Mouse (Mus musculus) common myeloid progenitor, adult 5-6 weeks (primary cell): ENCODE data around the gene Aff2. TPM values are rescaled to one million over a fixed set of nuclear protein-coding genes. Genes with fewer than 3 reads are reported as not detected.

Experiments
- ATAC-seq: replicated peaks from 2 replicates; pipeline ENCODE4 v1.8.0; 2016; ENCODE audit warnings: low read depth, mild to moderate bottlenecking, moderate TSS enrichment, inconsistent platforms; ENCODE audit not compliant: poor library complexity, severe bottlenecking
- total RNA-seq: library from RNA; stranded (forward); fragments of 200-1000, 187-1606 nt; gene quantifications from 2 replicates; pipeline ENCODE4 v1.2.3, GENCODE M21; 2017

The Aff2 gene
- total RNA-seq, result not detected in 2 replicates

DNA sequence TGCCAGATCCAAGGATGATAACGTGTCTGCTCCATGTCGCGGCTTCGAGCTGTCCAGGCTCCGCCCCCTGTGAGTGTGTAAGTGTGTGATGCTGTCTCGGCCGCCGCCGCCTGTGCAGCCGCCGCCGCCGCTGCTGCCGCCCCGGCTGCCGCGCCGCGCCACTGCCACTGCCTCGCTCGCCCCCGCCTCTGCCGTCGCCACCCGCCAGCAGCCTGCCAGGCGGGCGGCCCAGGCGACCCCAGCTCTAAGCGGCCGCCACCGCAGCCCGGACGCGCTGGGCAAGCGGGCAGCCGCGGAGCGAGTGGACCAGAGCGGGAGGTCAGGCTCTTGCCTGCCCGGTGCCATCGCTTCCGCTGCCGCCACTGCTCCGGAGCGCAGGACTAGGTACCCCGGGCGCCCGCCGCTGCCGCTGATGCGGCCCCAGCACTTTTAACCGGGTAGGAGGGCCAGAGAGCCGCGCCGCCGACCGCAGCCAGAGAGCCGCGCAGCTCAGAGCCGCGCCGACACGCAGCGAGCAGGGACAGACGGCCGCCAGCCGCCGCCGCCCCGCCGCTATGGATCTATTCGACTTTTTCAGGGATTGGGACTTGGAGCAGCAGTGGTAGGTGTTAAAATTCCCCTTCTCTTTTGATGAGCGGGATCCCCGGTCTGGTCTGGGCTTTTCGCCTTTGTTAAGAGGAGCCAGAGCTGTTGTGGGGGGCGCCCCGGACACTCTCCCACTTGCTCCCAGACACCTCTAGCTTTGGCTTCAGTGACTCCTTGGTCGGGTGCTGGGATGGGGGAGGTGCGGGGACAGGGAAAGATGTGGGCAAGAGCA lies at the start of gene Aff2:
Gene Aff2 (plus strand): TSS at position 57 of the 817 bp plus-strand sequence.
- peak; percentile 32; the same call in 1 of the 2 replicates for ATAC-seq

DNA sequence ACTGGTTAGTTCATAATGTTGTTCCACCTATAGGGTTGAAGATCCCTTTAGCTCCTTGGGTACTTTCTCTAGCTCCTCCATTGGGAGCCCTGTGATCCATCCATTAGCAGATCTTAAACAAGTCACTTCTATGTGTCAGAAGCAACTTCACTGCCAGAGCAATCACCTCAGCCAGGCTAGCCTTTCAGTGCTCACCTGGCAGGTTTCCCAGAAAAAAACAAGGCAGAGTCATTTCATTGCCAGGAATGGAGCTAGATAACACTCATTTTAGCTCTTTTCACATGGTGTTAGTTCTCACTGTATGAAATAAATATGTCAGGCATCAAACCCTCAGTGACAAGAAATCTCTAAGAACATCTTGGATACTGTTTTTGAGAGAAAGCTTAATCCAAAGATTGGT lies 22.8 kb upstream of the Aff2 start:
- ATAC-seq, result no peak

DNA sequence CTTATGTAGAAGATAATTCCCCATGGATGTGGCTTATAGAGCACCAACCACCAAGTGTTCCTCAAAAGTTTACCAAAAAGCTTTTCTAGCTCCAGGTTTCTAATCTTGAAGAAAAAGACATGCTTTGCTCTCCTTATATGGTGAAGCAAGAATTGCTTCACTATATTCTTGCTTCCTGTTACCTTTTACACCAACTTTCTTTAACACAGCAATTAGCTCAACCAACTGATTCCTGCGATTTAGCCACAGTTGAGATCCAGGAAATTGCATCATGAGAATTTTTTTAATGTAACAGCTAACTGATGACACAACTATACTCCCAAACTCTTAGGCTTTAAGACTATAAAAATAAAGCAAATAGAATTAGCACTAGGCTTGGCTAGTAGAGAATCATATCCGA lies 4.5 kb upstream of the Aff2 start:
- ATAC-seq, result no peak

DNA sequence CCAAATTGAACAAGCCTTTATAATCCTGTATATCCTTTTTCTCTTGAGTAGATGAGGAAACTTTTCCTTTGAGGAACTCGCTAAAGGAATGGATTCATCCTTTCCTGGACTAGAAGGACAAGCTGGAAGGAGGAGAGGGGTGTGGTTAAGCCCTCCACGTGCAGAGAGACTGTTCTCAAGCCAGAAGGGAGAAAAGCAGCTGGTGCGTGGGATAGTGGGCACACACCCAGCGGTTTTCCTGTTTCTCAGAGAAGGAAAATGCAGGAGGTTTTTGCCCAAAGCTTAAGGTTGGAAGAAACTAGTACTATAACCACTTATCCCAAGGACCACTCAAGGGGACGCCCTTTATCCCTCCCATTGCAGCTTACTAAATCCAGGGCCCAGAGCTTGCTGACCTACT lies 734 bp upstream of the Aff2 start:
- ATAC-seq, result no peak

DNA sequence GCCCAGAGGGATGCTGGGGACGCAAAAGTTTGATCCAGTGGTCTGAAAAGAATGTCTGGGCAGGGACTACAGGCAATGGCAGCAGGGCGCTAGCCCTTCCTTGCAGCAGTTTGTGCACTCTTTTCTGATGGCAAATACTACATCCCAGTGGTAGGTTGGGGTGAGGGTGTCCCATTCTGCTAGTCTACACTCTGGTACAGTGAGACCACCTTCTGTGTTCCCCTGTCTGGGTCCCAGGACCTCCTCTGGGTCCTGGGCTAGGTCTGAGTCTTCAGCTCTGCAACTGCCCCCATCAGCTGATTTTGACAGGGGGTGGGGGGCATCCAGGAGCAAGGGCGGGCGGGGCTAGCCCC lies 233 bp upstream of the Aff2 start:
- no peak for ATAC-seq

DNA sequence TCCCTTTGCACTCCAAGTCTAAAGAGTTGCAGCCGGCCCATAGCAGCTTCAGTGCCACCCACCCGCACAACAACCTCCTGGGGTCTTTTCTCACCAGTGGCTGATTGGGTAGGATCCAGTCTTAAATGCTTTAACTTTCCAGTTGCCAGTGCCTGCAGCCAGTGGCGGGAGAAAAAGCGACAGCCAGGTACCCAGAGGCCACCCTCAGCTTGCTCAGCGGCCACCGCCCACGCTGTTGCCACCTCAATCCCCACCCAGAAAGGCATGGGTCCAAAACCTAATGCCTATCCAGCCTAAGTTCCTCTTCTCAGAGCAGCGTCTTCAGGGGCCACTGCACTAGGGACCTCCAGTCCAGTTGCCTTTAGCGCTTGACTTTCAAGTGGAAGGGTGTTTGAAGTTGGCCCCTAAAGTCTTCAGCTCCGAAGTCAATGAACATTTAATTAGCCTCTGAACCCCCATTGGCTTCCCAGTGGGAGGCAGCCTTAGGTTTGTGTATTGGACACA lies 1.0 kb downstream of the Aff2 start:
- 0 out of 2 replicates have a peak, but pooled peaks have one; percentile 50 for ATAC-seq

DNA sequence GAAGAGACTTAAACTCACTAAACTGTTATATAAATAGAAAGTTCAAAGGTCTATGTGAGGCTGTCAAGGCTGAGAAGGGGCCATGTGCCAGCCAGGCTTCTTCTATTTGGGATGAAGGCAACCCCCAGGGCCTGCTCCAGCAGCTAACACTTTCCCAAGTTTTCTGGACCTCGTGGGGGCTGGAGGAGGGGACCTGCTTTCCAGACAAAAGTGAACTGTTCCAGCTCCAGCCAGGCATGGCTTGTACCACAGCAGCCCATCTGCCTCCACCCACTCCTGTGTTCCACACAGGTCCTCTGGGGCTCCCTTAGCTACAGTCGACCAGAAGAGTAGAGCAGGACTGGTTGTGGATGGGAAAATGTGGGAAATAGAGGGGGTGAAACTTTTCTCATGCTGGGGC lies 4.1 kb downstream of the Aff2 start:
- ATAC-seq, result no peak

DNA sequence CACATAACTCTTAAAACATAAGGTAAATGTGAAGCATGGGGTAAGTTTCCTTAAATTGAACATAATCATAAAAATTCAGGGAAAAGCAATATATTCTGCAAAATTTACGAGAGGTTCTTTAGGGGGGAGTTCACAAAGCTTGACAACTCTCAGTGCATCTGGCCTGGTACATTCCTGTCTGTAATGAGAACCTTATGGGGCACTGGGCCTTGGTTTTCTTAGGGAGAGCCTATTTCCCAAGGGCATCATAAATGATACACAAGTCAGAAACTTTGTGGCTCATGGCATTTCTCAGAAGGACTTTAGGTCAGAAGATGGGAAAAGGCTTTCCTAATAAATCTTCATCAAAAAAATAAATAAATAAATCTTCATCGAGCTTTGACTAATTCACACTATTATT lies 13.2 kb downstream of the Aff2 start:
- ATAC-seq, result no peak

DNA sequence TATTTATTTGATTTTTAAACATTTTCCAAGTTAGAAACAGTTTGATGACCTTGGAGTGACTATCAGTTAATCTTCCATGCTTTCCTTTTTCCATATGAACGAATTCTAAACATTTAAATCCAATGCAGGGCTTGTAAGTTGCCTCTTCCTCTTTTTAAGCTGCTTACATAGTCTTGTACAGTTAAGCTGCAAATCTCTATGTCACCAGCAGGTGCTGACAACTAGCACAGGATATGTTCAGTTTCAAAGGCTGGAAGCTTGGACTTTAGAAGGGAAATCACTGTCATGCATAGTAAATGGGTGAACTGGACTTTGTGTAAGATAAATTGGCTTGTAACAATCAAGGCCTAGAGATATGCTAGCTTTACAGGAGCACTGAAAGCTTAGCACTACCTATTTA lies 29.6 kb downstream of the Aff2 start:
- no peak; the same call in 1 of the 2 replicates for ATAC-seq

DNA sequence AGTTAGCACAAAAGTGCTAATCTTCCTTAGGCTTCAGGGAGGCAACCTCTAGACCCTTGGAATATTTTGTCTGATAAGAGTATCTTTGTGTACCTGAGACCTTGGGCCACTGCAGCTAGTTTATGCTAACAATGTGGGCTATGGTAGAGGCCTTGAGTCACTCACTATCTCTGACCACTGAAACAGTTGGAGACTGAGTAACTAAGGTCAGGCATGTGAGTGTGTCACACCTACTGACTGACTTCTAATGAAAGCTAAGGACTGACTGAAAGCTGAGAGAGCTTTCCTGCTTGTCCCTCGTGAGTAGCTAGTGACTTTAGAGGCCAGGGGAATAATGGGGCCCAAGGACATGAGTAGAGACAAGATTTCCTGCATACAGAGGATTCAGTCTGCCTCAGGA lies 54.9 kb downstream of the Aff2 start:
- ATAC-seq, result no peak

DNA sequence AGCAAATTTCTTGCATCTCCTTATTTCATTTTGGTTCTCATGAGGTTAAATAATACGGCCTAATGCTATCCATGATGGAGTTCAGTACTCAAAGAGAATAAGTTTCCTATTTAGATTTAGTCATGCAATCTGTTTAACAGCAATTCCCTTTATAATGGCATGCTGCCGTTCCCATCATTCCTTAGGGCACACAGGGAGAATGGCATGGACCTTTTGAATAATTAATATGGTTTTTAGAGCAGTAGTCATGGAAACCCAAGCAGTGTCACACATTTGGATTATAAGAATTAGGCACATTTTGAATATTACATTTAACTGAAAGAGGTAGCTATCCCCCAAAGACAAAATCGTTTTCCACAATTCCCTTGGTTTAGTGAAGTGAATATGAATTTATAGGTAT lies 78.3 kb downstream of the Aff2 start:
- no peak for ATAC-seq

DNA sequence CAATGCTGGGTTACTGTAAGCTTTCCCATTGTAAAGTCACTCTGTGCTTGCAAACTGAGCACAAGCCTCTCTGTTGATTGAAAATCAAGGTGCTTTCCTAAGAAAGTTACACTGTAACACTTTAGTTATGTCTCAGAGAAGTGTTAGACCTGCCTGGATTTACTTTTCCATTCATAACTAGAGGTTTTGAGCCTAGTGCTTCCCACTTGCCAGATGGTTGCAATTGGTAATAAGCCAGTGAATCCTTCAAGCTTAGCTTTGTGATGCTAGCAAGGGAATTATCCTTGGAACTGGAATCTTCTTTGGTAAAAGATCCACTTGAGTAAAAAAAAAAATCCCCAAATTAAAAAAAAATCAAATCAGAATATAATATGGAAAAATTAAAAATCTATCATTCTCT lies 81.8 kb downstream of the Aff2 start:
- ATAC-seq, result no peak

DNA sequence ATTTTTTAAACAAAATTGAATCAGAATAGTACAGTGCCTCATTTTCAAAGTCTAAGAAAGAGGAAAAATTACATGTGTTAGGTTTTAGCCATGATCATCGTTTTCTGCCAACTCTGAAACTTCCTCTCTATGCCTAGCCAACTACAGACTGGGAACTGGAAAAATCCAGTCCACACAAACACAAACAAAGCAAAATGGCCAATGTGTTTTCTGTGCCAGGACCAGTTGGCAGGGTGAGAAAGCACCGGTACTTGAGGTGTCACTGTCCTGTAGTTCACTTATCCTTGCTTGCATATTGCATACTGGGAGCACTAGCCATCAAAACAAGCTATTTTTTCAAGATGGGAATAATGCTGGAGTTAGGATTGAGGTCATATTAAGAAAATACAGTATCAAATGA lies 100.8 kb downstream of the Aff2 start:
- ATAC-seq, result no peak

DNA sequence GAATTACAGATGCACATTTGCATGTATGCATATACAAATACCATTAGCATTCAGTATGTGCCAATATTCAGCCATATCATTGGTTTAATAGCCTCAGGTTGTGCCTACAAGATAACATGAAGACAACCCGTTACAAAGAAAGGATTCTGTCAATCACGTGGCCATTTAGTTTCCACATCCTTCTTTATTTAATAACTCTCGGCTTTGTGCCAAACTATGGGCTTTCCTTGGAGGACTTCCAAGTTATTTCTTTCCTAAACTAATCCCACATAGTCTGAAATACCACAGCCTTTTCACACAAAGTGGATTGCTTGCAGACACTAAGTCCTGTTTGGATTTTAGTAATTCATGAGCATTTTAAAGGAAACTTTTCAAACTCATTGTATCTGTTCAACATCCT lies 142.0 kb downstream of the Aff2 start:
- no peak for ATAC-seq

DNA sequence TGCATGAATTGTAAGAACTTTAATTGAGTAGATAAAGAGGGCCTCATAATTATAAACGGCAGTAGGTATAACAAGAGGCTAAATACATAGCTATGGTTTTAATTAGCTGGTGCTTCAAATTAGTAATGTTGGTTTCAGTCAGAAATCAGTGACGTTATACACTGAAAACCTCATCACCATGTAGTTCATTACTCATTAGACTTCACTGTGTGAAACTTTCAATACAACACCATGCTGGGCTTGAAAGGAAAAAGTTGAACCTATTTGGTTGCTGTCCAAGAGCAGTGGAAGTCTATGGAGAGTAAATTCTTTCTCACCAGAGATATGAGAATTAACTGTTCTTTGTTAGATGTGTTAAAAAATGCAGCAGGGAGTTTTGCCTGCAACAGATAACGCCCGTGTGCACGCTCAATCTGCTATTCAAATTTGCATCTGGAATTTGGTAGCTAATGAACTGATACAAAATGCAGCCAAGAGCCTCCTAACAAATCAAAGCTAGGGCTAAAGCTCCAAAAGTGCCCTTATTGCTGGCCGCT lies 158.0 kb downstream of the Aff2 start:
- ATAC-seq, result no peak

DNA sequence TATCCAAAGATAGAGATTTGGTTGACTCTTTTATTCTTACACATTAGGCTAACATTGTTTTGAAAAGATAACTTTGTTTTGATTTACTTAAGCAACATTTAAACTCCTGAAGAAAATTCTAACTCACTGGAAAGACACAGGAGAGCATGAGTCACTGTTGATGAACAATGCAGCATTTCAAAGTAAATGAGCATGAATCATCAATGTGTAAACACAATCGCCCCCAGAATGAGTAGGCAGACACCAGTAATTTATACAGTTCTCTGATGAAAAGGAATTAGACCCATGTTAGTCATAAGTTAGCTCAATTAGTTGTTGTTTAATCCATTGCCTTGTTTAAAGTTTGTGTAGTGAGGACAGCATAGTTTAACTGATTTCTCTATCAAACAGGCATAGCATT lies 180.7 kb downstream of the Aff2 start:
- ATAC-seq, result no peak

DNA sequence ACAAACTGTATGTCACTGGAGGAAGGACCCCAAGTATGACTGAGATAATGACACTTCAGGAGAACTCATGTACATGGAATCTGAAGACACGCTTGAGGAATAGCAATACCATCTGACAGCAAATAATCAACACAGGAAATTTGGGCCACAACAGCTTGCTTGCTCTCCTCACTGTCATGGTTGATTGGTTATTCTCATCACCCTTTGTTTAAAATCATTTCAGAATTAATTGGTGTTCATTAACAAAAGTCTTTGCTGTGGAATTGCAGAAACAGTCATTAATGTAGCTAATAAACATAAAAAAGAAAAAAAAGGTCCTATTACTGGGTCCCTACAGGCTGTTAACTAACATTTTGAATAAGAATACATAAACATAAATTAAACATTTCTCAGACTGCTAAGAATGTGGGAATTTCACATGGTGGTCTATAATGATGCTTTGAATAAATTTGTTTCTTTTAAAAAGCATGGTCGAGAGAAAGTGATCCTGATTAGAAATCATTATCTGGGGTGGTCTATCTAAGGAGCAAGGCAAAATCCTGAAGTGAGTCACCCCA lies 219.9 kb downstream of the Aff2 start:
- no peak for ATAC-seq

DNA sequence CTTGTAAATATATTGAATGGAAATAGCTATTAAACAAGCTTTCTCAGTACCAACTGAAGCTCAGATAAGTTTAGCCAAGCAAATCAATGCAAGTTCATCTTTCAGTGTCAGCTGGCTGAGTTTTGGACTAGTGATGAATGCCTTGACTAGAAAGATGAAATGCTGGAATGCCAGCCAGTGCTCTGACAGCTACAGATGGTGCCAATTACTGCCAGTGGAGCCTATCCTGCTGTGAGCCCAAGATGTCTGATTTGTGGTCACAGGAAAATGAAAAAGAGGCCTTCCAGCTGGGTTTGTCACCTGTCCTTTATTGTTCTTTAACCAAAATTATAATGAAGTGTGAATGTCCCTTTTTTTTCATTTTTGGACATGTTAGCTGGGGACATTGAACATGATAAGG lies 248.7 kb downstream of the Aff2 start:
- ATAC-seq, result no peak

DNA sequence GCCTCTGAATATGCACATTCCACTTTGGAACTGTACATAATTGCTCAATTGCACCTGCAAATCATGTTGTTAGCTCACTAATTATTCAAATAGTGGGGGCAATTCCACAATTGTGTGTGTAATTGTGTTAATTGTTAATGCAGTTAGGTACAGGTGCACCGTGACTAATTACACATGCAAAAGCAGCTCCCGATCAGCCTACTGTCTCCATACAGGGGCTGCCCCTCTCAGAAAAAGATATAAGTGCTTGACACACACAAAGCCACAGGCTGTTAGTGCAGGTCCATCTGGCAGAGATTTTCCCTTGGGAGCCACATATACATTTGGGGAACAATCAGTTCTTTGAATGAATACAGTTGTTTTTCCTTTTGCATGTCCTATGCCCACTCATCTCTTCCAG lies 302.9 kb downstream of the Aff2 start:
- ATAC-seq, result no peak

DNA sequence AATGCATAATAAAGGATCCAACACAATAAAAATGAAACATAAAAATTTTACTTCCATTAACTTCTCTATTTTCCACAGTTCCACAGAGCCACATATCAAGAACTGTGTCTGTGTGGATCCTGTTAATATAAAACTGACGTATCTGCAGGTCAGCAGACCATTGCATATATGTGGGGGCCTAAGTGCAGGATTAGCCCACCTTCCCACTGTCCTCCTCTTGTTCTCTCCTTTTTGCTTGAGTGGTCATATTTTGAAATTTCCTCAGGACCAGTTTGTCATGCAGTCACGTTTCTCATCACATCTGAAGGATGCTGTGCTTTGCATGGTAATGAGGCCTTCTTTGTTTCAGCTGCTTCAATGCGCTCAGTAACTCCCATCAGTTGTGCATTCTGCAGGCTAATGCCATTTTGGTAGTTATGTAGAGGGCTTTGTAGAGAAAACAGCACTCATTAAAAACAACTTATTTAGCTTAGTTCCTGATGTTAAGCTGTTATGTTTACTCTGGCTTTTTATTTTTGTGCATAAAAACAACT lies 306.1 kb downstream of the Aff2 start:
- ATAC-seq, result no peak

DNA sequence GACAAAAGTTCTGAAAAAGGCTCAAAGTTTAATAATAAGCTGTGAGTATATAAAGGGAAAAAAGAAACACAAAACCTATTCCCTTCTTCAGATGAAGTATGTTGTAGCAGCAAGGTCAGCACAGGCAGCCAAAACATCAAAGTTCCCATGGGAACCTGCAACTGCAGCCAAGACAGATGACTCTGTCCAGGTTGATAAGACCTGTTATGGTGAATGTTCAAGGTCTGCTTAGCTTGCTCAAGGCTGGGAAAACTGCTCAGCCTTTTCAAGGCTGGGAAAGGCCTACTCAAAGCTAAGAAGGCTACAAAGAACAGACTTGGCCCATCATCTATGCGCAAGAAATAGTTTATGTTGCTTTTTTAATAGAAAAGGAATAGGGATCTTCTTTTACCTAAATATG lies 315.6 kb downstream of the Aff2 start:
- ATAC-seq, result no peak
